Mouse (Mus musculus): ENCODE data around the gene M1ap.

The M1ap gene

DNA sequence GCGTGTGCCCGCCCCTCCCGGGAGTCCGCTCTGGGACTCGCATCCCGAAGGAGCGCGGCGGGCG is 123.4 kb downstream of the M1ap start, which contains the start of gene Tlx2:
Gene Tlx2, minus strand, starts transcription at position 47 of the 64 bp plus-strand sequence.
- DNase-seq (ENCODE audit: low read depth, low spot score) = no peak

DNA sequence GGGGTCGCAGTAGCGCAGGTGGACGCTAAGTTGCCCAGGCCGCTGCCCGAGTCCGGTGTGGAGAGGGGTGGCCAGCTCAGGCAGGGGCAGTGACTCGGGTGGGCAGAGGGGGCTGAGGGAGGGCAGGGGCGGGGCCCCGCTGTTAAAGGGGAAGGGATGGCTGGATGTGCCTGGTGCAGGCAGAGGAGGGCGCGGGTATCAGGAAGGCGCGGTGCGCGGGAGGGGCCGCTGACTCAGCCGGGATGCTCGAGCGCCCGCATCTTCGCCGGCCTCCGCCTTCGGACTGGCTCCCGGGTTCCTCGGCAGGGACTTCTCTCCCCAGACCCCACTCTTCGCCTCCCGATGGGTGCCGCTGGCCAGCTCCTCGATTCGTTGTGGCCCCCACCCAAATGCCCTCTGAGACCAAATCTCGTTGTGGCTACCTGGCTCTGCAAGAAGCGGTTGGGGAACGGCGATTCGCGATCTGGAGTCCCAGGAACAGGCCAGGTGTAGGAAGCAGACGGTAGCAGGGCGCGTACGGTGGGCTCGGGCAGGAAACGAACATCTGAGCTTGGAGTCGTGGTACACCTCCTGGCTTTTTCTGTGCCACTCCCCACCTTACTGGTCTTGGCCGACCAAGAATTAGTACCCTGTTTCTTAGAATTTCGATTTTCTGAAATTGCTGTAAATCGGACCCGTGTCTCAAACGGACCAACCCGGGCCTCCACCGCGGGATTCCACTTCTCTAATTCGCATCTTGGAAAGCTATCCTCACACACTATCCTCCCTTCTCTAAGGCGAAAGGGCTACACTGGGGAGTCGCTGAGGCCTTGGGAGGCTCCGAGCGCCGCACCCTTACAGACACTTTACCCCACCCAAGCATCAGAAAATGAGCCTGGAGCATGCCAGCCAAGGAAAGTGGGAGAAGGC is 123.9 kb downstream of the M1ap start:
- DNase-seq (ENCODE audit: low read depth, low spot score) = no peak

DNA sequence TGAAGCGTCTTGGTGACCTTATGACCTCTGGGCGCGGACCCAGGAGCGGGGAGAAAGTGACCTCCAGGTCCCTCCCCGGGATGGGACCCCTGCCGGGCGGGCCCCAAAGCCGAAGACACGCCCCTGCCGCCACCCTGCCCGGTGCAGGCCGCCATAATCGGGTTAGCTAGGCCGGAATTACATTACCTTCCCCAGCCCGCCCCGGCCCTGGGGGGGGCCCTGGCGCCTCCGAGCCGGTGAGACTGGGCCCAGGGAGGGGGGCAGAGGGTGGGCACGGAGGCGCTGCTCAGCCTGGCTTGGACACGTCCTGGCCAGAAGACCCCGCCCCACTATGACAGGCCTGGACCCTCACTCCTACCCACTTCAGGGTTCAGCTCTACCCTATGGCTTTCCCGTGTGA is 124.5 kb downstream of the M1ap start:
- no peak for DNase-seq (ENCODE audit: low read depth, low spot score)

- DNase-seq (ENCODE audit: low read depth, low spot score) = peak; percentile 58
These were observed 128.3 kb downstream of the M1ap start for GRCm38 (mm10) chr6:83074979-83075378.

DNA sequence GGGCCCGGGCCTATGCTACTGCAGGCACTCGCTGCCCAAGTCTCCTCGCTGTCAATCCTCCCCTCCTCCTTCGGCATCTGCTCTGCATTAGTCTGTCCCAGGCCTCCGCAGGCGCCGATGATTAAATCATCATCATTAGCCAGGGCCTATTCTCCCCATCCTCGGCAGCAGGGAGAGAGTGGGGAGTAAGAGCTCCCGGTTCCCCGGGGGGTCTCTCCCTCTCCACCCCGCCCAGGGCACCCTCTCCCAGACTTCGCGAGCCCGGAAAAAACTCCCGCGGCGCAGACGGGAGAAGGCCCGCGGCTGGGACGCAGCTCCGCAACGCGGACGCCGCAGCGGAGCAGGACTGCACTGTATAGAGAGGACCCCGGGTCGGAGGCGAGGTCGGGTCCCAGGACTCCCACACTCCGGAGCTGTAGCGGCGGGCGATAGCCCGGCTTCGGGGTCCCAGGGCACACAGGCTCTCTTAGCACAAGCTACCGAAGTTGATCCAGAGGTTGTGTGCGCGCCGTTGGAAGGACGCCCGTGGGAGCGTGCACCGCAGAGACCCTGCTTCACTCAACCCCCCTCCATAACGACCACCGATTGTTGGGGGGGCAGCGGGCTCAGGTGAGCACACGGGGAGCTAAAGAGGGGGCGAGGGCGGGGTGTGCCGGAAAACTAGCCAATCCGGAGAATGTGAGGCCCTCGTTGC is 131.1 kb downstream of the M1ap start, which contains the start of gene Pcgf1:
Gene Pcgf1, plus strand, starts transcription at position 240 of the 694 bp plus-strand sequence.
- peak; percentile 69 for DNase-seq (ENCODE audit: low read depth, low spot score)

- peak; percentile 99 for DNase-seq (ENCODE audit: low read depth, low spot score)
These were observed 131.7 kb downstream of the M1ap start for GRCm38 (mm10) chr6:83078324-83078858.

Measured in 3T3-L1 (cell line).